Mouse (Mus musculus) CH12.LX (cell line): Measurements from ENCODE around the gene Trap1a.

ENCODE experiments used
- CTCF ChIP-seq, 2 experiments: IDR thresholded peaks in 1 of 2; conservative IDR thresholded peaks in 1 of 2; 2 replicates each; pipeline ENCODE4 v1.5.1; 2011 to 2012; ENCODE audit warnings: low read depth in 2 of 2, low read length in 2 of 2, improper control_type of control experiment in 1 of 2, inconsistent platforms in 1 of 2, mild to moderate bottlenecking in 1 of 2, moderate library complexity in 1 of 2
- POLR2A ChIP-seq: IDR thresholded peaks from 2 replicates; pipeline ENCODE4 v1.6.1; 2011; ENCODE audit warnings: low read depth, mild to moderate bottlenecking, improper control_type of control experiment, low read length

- TF ChIP-seq CTCF (conservative IDR thresholded peaks at IDR 0.05 in 1 of 2, IDR thresholded peaks at IDR 0.05 in 1 of 2; ENCODE audit: low read depth in 2 of 2, low read length in 2 of 2) (no peak), POLR2A (no peak)
Observed at GRCm38 (mm10) chrX:139352192-139352772, 18.8 kb downstream of the Trap1a start.
